Mouse (Mus musculus) ES-E14 (cell line): Measurements from ENCODE around the gene Slc5a10. TPM values are rescaled to one million over a fixed set of nuclear protein-coding genes. Genes with fewer than 3 reads are reported as not detected.
A peak's percentile ranks its signal among the peaks of the same experiment; 100 is the strongest.

Experiments
- DNase-seq: peaks from one replicate; pipeline ENCODE4 v3.0.0-alpha.2; 2013; ENCODE audit warnings: low read depth, low spot score
- H3K27ac ChIP-seq: 2 replicates; pipeline ENCODE4 v1.5.1; 2012; ENCODE audit warnings: low read depth, mild to moderate bottlenecking, low read length, moderate library complexity, mixed read lengths; ENCODE audit not compliant: poor library complexity, insufficient read depth, severe bottlenecking
- H3K36me3 ChIP-seq: 2 replicates; pipeline ENCODE4 v1.6.1; 2012; ENCODE audit warnings: mild to moderate bottlenecking, low read length, moderate library complexity, mixed read lengths; ENCODE audit not compliant: control insufficient read depth, poor library complexity, insufficient read depth, severe bottlenecking
- H3K4me1 ChIP-seq, 2 experiments: fragments of 150-350 bp in 1 of 2; sonication (generic) in 1 of 2; 2 replicates each; pipeline ENCODE4 v1.6.1; 2012; ENCODE audit warnings: low read length in 2 of 2, mild to moderate bottlenecking in 1 of 2, mixed read lengths in 1 of 2; ENCODE audit not compliant: control insufficient read depth in 2 of 2, insufficient read depth in 2 of 2, poor library complexity in 1 of 2
- H3K4me3 ChIP-seq, 2 experiments: fragments of 150-350 bp in 1 of 2; sonication (generic) in 1 of 2; 2 replicates each; pipeline ENCODE4 v1.5.1; 2012; ENCODE audit warnings: low read length in 2 of 2, low read depth in 1 of 2, mild to moderate bottlenecking in 1 of 2, mixed read lengths in 1 of 2; ENCODE audit not compliant: insufficient read depth in 1 of 2, poor library complexity in 1 of 2, severe bottlenecking in 1 of 2
- H3K9ac ChIP-seq: 2 replicates; pipeline ENCODE4 v1.6.1; 2012; ENCODE audit warnings: low read depth, mild to moderate bottlenecking, low read length, mixed read lengths; ENCODE audit not compliant: poor library complexity, insufficient read depth, severe bottlenecking
- H3K9me3 ChIP-seq: fragments of 150-350 bp; sonication (generic); 2 replicates; pipeline ENCODE4 v1.6.1; 2012; ENCODE audit warnings: low read depth, mild to moderate bottlenecking, low read length; ENCODE audit not compliant: control insufficient read depth, insufficient read depth
- CHD2 ChIP-seq: IDR thresholded peaks from 2 replicates; pipeline ENCODE4 v1.6.1; 2014; ENCODE audit warnings: mild to moderate bottlenecking, low read depth, low read length, inconsistent platforms
- HCFC1 ChIP-seq: IDR thresholded peaks from 2 replicates; pipeline ENCODE4 v1.6.1; 2012; ENCODE audit warnings: low read length, inconsistent platforms, borderline replicate concordance; ENCODE audit not compliant: insufficient read depth
- MAFK ChIP-seq: IDR thresholded peaks from 2 replicates; pipeline ENCODE4 v1.6.1; 2014; ENCODE audit warnings: mild to moderate bottlenecking, low read depth, low read length, inconsistent platforms; ENCODE audit not compliant: insufficient read depth
- ZC3H11A ChIP-seq: IDR thresholded peaks from 2 replicates; pipeline ENCODE4 v1.6.1; 2012; ENCODE audit warnings: low read depth, mild to moderate bottlenecking, inconsistent platforms, low read length, borderline replicate concordance
- ZNF384 ChIP-seq: IDR thresholded peaks from 2 replicates; pipeline ENCODE4 v1.6.1; 2012; ENCODE audit warnings: low read depth, low read length, inconsistent platforms
- in situ Hi-C, 2 experiments: fragments of 600-800 bp; cut with MboI; formaldehyde crosslinking; loops; one replicate each; pipeline ENCODE4 v1.15.1; 2025; ENCODE audit warnings: low sequenced_read_pairs in 2 of 2, inconsistent platforms in 1 of 2; ENCODE audit not compliant: unreplicated experiment in 2 of 2
- total RNA-seq: library from RNA; depleted of rRNA; stranded (reverse); fragments of 300-350 nt; gene quantifications from 2 replicates; pipeline ENCODE4 v1.2.3, GENCODE M21; 2012

Slc5a10 gene
- total RNA-seq, 1 experiment = 0.45 TPM

DNA sequence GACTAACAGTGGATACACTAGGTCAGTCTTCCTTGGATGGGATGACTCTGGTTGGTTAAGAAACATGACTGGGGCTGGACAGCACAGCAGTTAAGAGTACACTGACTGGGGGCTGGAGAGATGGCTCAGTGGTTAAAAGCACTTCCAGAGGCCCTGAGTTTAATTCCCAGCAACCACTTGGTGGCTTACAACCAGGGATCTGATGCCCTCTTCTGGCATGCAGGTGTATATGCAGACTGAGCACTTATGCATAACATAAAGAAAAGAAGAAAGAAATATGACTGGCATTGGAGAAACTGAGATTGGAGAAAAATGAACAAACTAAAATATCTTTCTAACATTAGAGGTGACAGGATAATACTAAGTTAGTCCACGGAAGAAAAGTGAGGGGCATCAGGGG, 19.9 kb upstream of the Slc5a10 start:
- Histone ChIP-seq H3K9ac (no peak overlapping the region), H3K4me1 (no peaks in the 10 kb centered on the region), H3K27ac (no peak overlapping the region), H3K36me3 (peaks cover 14% of the 10 kb centered on the region), H3K4me3 (no peak overlapping the region), H3K9me3 (no peaks in the 10 kb centered on the region)
- TF ChIP-seq MAFK (no peak), CHD2 (no peak), ZNF384 (no peak), ZC3H11A (no peak), HCFC1 (no peak)
- DNase-seq = no peak
- in situ Hi-C loops = no loop called here

DNA sequence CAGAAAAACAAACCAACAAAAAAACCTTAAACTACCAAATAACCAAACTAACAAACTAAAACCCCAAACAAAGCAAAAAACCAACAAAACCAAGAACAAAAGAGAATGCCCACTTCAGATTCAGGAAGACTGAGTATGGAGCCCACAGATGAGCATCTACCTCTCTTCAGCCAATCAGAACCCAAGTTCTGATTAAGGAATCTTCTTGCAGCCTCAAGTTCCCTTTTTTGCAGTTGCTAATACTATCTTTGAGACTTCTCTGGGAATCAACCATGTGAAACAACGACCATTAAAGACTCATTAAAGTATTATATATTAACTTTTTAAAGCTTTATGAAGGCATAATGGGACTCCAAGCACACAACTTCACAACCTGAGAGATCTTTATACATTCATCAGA, 16.7 kb upstream of the Slc5a10 start:
- peaks cover 24% of the 10 kb centered on the region for H3K36me3 ChIP-seq
- no peaks in the 10 kb centered on the region for H3K9me3 ChIP-seq
- H3K4me3 ChIP-seq = no peak overlapping the region
- no peak overlapping the region for H3K9ac ChIP-seq
- H3K27ac ChIP-seq = no peak overlapping the region
- H3K4me1 ChIP-seq = no peaks in the 10 kb centered on the region
- DNase-seq = no peak
- TF ChIP-seq ZNF384 = no peak
- TF ChIP-seq MAFK = no peak
- no peak for TF ChIP-seq HCFC1
- no peak for TF ChIP-seq ZC3H11A
- TF ChIP-seq CHD2 = no peak
- in situ Hi-C loops = no loop called here

- no peak overlapping the region for H3K9ac ChIP-seq
- H3K9me3 ChIP-seq = no peaks in the 10 kb centered on the region
- no peaks in the 10 kb centered on the region for H3K4me1 ChIP-seq
- TF ChIP-seq MAFK = 0 out of 2 replicates have a peak, but pooled peaks have one; percentile 7
- no peak for TF ChIP-seq CHD2
- in situ Hi-C loops = no loop called here
- no peak overlapping the region for H3K27ac ChIP-seq
- DNase-seq = no peak
- H3K4me3 ChIP-seq = no peak overlapping the region
- peaks cover 24% of the 10 kb centered on the region for H3K36me3 ChIP-seq
Observed at GRCm38 (mm10) chr11:61732672-61733071, 12.0 kb upstream of the Slc5a10 start.

GRCm38 (mm10) chr11:61728037-61728436, 7.4 kb upstream of the Slc5a10 start:
- no peak for DNase-seq
- Histone ChIP-seq H3K4me1 (no peaks in the 10 kb centered on the region), H3K27ac (no peak overlapping the region), H3K9me3 (no peaks in the 10 kb centered on the region), H3K9ac (no peak overlapping the region), H3K4me3 (no peak overlapping the region), H3K36me3 (peaks cover 9% of the 10 kb centered on the region)
- in situ Hi-C loops = no loop called here
- TF ChIP-seq ZC3H11A = no peak
- TF ChIP-seq ZNF384 = no peak
- no peak for TF ChIP-seq HCFC1
- no peak for TF ChIP-seq MAFK
- no peak for TF ChIP-seq CHD2

- no peak overlapping the region for H3K4me3 ChIP-seq
- H3K9me3 ChIP-seq = no peaks in the 10 kb centered on the region
- in situ Hi-C loops = no loop called here
- no peaks in the 10 kb centered on the region for H3K4me1 ChIP-seq
- H3K9ac ChIP-seq = no peak overlapping the region
- no peak for DNase-seq
- TF ChIP-seq ZNF384 (no peak), HCFC1 (no peak), ZC3H11A (no peak), CHD2 (no peak), MAFK (no peak)
- no peak overlapping the region for H3K27ac ChIP-seq
- no peaks in the 10 kb centered on the region for H3K36me3 ChIP-seq
Observed at GRCm38 (mm10) chr11:61722077-61722476, 1.5 kb upstream of the Slc5a10 start.
